Mouse (Mus musculus) E14TG2a.4 (cell line): ENCODE results near the gene Gm19402.

Experiments
- CTCF ChIP-seq: conservative IDR thresholded peaks from 2 replicates; pipeline ENCODE4 v1.5.1; 2014; ENCODE audit warnings: low read length
- NANOG ChIP-seq: IDR thresholded peaks from 2 replicates; pipeline ENCODE4 v1.6.1; 2014; ENCODE audit warnings: borderline replicate concordance, low read length, mixed read lengths
- POU5F1 ChIP-seq: IDR thresholded peaks from 2 replicates; pipeline ENCODE4 v1.6.1; 2014; ENCODE audit warnings: low read length, borderline replicate concordance

DNA sequence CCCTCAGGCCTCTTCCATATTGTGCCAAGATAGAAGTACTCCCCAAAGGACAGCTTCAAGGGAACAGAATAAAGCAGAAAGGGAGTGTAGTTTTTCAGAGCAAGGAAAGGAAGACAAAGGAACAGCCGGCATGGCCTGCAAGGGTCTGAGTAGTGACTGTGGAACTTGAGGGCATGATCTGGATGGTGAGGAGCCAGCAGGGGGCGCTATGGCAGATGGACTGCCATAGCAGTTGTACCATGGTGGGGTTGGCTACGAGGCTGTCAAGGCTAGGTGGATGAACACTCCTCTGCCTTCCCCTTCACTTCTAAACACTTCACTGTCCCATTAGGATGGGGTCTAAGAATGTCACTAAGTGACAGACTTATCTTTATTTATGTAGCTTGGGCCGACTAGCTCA, 38.7 kb upstream of the Gm19402 start:
- peak; percentile 47 for TF ChIP-seq CTCF
- TF ChIP-seq POU5F1, result no peak
- TF ChIP-seq NANOG, result no peak
